Mouse (Mus musculus) megakaryocyte, embryonic 14.5 days (primary cell): ENCODE data around the gene Coa6.

Source experiments
- FLI1 ChIP-seq: IDR thresholded peaks from 2 replicates; pipeline ENCODE4 v1.6.1; 2012; ENCODE audit warnings: low read length, inconsistent platforms, mixed read lengths
- GATA1 ChIP-seq: IDR thresholded peaks from 3 replicates; pipeline ENCODE4 v1.6.1; 2012; ENCODE audit warnings: mixed read lengths, low read length, inconsistent platforms, borderline replicate concordance

DNA sequence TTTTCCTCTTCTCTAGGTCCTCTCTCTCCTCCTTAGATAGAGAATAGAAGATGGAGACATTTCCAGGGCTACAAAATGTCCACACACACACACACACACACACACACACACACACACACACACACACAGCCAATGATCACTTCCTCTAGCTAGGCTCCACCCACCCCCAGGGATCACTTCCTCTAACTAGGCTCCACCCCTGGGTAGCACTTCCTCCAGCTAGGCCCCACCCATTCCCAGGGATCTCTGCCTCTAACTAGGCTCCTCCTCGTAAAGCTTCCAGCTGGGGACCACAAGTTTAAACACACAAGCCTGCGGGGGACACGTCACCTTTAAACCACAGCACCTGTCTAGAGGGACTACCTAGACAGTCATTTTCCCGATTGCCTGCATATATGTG lies 34.7 kb upstream of the Coa6 start:
- TF ChIP-seq GATA1 (no peak), FLI1 (no peak)
